Mouse (Mus musculus) natural killer cell, adult 2 months (primary cell): ENCODE results near the gene Ska3.
A peak's percentile ranks its signal among the peaks of the same experiment; 100 is the strongest.
"Not testable (repeated sequence)": the region's sequence is repeated elsewhere in the genome, so short reads cannot be mapped to it uniquely, and the experiment has no call there.

ENCODE experiments used
- DNase-seq, 2 experiments: peaks; one replicate each; pipeline ENCODE4 v3.0.0; 2022; ENCODE audit warnings: low spot score in 2 of 2

Gene Ska3

GRCm38 (mm10) chr14:57825788-57826751 lies at the start of gene Ska3, which contains the start of gene Mrpl57:
Ska3 (minus strand) TSS chr14:57826185.
Mrpl57 (plus strand) TSS chr14:57826234.
- peak; percentile 90 to 91 for DNase-seq

- DNase-seq = no peak
Measured at GRCm38 (mm10) chr14:57866676-57867276, 40.8 kb upstream of the Ska3 start.

GRCm38 (mm10) chr14:57865256-57865655 lies 39.3 kb upstream of the Ska3 start:
- DNase-seq = peak; percentile 20 to 52

GRCm38 (mm10) chr14:57863129-57863528 lies 37.1 kb upstream of the Ska3 start:
- DNase-seq = no peak

- no peak for DNase-seq
Measured at GRCm38 (mm10) chr14:57861987-57862412, 36.0 kb upstream of the Ska3 start.

- no peak for DNase-seq
Measured at GRCm38 (mm10) chr14:57859520-57859919, 33.5 kb upstream of the Ska3 start.

GRCm38 (mm10) chr14:57858601-57859000 lies 32.6 kb upstream of the Ska3 start:
- DNase-seq = no peak

GRCm38 (mm10) chr14:57856037-57856436 lies 30.1 kb upstream of the Ska3 start:
- not testable (repeated sequence) for DNase-seq

GRCm38 (mm10) chr14:57852961-57853360 lies 27.0 kb upstream of the Ska3 start:
- DNase-seq = no peak

- no peak for DNase-seq
Measured at GRCm38 (mm10) chr14:57850330-57850729, 24.3 kb upstream of the Ska3 start.

- no peak for DNase-seq
Measured at GRCm38 (mm10) chr14:57848646-57849045, 22.7 kb upstream of the Ska3 start.

GRCm38 (mm10) chr14:57848061-57848460 lies 22.1 kb upstream of the Ska3 start:
- not testable (repeated sequence) for DNase-seq

GRCm38 (mm10) chr14:57844535-57844934 lies 18.6 kb upstream of the Ska3 start:
- DNase-seq = no peak

GRCm38 (mm10) chr14:57835157-57835556 lies 9.2 kb upstream of the Ska3 start:
- DNase-seq = no peak

GRCm38 (mm10) chr14:57833526-57833925 lies 7.5 kb upstream of the Ska3 start:
- no peak for DNase-seq

GRCm38 (mm10) chr14:57827284-57827683 lies 1.3 kb upstream of the Ska3 start:
- peak in 1 of 2 experiments; percentile 7 for DNase-seq

- DNase-seq = no peak
Measured at GRCm38 (mm10) chr14:57820839-57821238, 5.1 kb downstream of the Ska3 start.

GRCm38 (mm10) chr14:57811844-57812243 lies 14.1 kb downstream of the Ska3 start:
- no peak for DNase-seq

- DNase-seq = no peak
Measured at GRCm38 (mm10) chr14:57810886-57811285, 15.1 kb downstream of the Ska3 start.

GRCm38 (mm10) chr14:57808558-57808957 lies 17.4 kb downstream of the Ska3 start:
- peak; percentile 13 to 31 for DNase-seq

- DNase-seq = no peak
Measured at GRCm38 (mm10) chr14:57803731-57804130, 22.3 kb downstream of the Ska3 start.

- DNase-seq = peak; percentile 98
Measured at GRCm38 (mm10) chr14:57797991-57798931, 27.7 kb downstream of the Ska3 start, which contains the start of gene Sap18. Sap18 (plus strand) TSS chr14:57798180.
